Mouse (Mus musculus): Measurements from ENCODE around the gene Sh3bp5l. TPM values are rescaled to one million over a fixed set of nuclear protein-coding genes. Genes with fewer than 3 reads are reported as not detected.
"Not testable (repeated sequence)": the region's sequence is repeated elsewhere in the genome, so short reads cannot be mapped to it uniquely, and the experiment has no call there.

Gene Sh3bp5l
- polyA plus RNA-seq, 1 experiment, result 19.2 TPM

GRCm38 (mm10) chr11:58364454-58364853 is 33.9 kb downstream of the Sh3bp5l start:
- H3K4me3 ChIP-seq (ENCODE audit: insufficient read depth, low read length), result no peak overlapping the region
- H3K27ac ChIP-seq (ENCODE audit: insufficient read depth, low read depth, low read length), result no peak overlapping the region
- H3K4me1 ChIP-seq (ENCODE audit: control insufficient read depth, insufficient read depth, low read length), result no peaks in the 10 kb centered on the region
- TF ChIP-seq POLR2A (IDR thresholded peaks at IDR 0.05; ENCODE audit: borderline replicate concordance, low read depth, low read length) (no peak), CTCF (IDR thresholded peaks at IDR 0.05; ENCODE audit: low read depth, low read length) (no peak)

DNA sequence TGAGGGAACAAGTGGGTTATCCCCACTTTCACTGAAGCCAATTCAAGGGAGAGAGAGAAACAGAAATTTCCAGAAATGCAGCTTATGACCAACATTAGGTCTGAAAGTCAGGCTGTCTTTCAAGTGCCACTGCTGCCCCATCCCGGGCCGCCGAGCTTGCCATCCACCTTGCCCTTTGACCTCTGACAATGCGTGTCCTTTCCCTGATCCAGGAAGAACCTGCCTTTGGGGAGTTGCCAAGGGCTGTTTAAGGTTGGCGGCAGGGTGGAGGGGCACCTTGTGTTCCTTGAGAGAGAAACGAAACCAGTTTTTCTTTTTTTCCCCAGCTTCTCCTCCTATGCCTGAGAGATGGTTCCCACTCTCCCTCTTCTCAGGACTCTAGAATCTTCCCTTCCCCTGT is 35.7 kb downstream of the Sh3bp5l start:
- not testable (repeated sequence) for H3K4me3 ChIP-seq (ENCODE audit: insufficient read depth, low read length); H3K4me1 ChIP-seq (ENCODE audit: control insufficient read depth, insufficient read depth, low read length); H3K27ac ChIP-seq (ENCODE audit: insufficient read depth, low read depth, low read length)

- Histone ChIP-seq H3K4me1 (ENCODE audit: control insufficient read depth, insufficient read depth, low read length) (no peaks in the 10 kb centered on the region), H3K27ac (ENCODE audit: insufficient read depth, low read depth, low read length) (no peak overlapping the region), H3K4me3 (ENCODE audit: insufficient read depth, low read length) (no peak overlapping the region)
- TF ChIP-seq CTCF (IDR thresholded peaks at IDR 0.05; ENCODE audit: low read depth, low read length) (no peak), POLR2A (IDR thresholded peaks at IDR 0.05; ENCODE audit: borderline replicate concordance, low read depth, low read length) (no peak)
Measured at GRCm38 (mm10) chr11:58377273-58377672, 46.7 kb downstream of the Sh3bp5l start.

DNA sequence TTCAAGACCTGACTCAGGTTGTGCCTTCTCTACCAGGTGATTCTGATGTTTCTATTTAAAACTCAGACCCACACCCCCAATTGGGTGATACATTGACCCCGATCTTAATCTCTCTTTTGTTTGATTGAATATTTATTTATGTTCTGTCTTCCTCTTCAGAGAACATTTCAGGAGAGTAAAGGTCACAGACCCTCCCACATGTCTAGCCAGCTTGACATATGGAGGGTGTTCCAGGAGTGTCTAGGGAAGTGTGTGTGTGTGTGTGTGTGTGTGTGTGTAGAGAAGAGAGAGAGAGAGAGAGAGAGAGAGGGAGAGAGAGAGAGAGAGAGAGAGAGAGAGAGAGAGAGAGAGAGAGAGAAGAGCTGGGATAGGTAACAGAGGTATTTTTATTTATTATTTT is 47.2 kb downstream of the Sh3bp5l start:
- no peak for TF ChIP-seq CTCF (IDR thresholded peaks at IDR 0.05; ENCODE audit: low read depth, low read length)
- no peak for TF ChIP-seq POLR2A (IDR thresholded peaks at IDR 0.05; ENCODE audit: borderline replicate concordance, low read depth, low read length)
- no peak overlapping the region for H3K27ac ChIP-seq (ENCODE audit: insufficient read depth, low read depth, low read length)

GRCm38 (mm10) chr11:58378763-58379278 is 48.3 kb downstream of the Sh3bp5l start, which contains the start of gene Lypd8:
TSS of gene Lypd8 (plus strand) at chr11:58379043.
- TF ChIP-seq CTCF (IDR thresholded peaks at IDR 0.05; ENCODE audit: low read depth, low read length) (no peak), POLR2A (IDR thresholded peaks at IDR 0.05; ENCODE audit: borderline replicate concordance, low read depth, low read length) (no peak)
- no peak within 1 kb of the TSS for H3K27ac ChIP-seq (ENCODE audit: insufficient read depth, low read depth, low read length)
- no peak within 1 kb of the TSS for H3K4me3 ChIP-seq (ENCODE audit: insufficient read depth, low read length)
- no peaks in the 10 kb centered on the region for H3K4me1 ChIP-seq (ENCODE audit: control insufficient read depth, insufficient read depth, low read length)

More for the DNA sequence above, 47.2 kb downstream of the Sh3bp5l start:
- H3K4me1 ChIP-seq (ENCODE audit: control insufficient read depth, insufficient read depth, low read length), result no peaks in the 10 kb centered on the region
- no peak overlapping the region for H3K4me3 ChIP-seq (ENCODE audit: insufficient read depth, low read length)

GRCm38 (mm10) chr11:58379516-58379915 is 49.0 kb downstream of the Sh3bp5l start:
- TF ChIP-seq CTCF (IDR thresholded peaks at IDR 0.05; ENCODE audit: low read depth, low read length) (no peak), POLR2A (IDR thresholded peaks at IDR 0.05; ENCODE audit: borderline replicate concordance, low read depth, low read length) (no peak)
- Histone ChIP-seq H3K4me1 (ENCODE audit: control insufficient read depth, insufficient read depth, low read length) (no peaks in the 10 kb centered on the region), H3K27ac (ENCODE audit: insufficient read depth, low read depth, low read length) (no peak overlapping the region), H3K4me3 (ENCODE audit: insufficient read depth, low read length) (no peak overlapping the region)

DNA sequence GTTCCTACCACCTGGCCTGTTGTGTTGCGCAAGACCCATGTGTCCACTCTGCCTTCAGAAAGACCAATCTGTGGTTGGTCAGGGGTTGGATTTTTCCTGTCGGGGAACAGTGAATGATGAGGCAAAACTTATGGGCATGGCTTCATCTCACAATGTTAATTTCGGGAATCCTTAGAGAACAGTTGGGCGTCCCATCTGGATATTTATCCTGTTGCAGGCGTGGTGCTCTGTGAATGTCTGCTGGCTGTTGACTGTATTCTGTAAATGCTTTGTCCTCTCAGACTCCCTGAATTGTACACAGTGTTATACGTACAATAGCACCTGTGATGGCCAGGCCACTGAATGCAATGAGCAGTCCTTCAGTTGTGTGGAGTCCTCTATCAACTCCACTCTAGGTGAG is 51.9 kb downstream of the Sh3bp5l start:
- no peaks in the 10 kb centered on the region for H3K4me1 ChIP-seq (ENCODE audit: control insufficient read depth, insufficient read depth, low read length)
- no peak overlapping the region for H3K27ac ChIP-seq (ENCODE audit: insufficient read depth, low read depth, low read length)
- TF ChIP-seq POLR2A (IDR thresholded peaks at IDR 0.05; ENCODE audit: borderline replicate concordance, low read depth, low read length) (no peak), CTCF (IDR thresholded peaks at IDR 0.05; ENCODE audit: low read depth, low read length) (no peak)
- no peak overlapping the region for H3K4me3 ChIP-seq (ENCODE audit: insufficient read depth, low read length)

Other genes with a start within 250 kb of the Sh3bp5l start
- not detected in 2 replicates for gene Gm12248, start 237.6 kb upstream of the Sh3bp5l start, polyA plus RNA-seq (2012; ENCODE audit: insufficient read depth, insufficient read length, missing spikeins)
- gene Cnot8, start 226.6 kb upstream of the Sh3bp5l start, polyA plus RNA-seq (2012; ENCODE audit: insufficient read depth, insufficient read length, missing spikeins), result 58.4 and 58.5 TPM in 2 replicates
- 3.4 and 4.1 TPM in 2 replicates for gene Gemin5, start 162.2 kb upstream of the Sh3bp5l start, polyA plus RNA-seq (2012; ENCODE audit: insufficient read depth, insufficient read length, missing spikeins)
- gene Mrpl22, start 159.1 kb upstream of the Sh3bp5l start, polyA plus RNA-seq (2012; ENCODE audit: insufficient read depth, insufficient read length, missing spikeins), result 23.5 and 26.6 TPM in 2 replicates
- 31.3 and 33.3 TPM in 2 replicates for gene Igtp, start 131.2 kb upstream of the Sh3bp5l start, polyA plus RNA-seq (2012; ENCODE audit: insufficient read depth, insufficient read length, missing spikeins)
- 40.7 and 44.4 TPM in 2 replicates for gene Irgm2, start 131.1 kb upstream of the Sh3bp5l start, polyA plus RNA-seq (2012; ENCODE audit: insufficient read depth, insufficient read length, missing spikeins)
- not detected in 2 replicates for gene 4930438A08Rik, start 55.9 kb upstream of the Sh3bp5l start, polyA plus RNA-seq (2012; ENCODE audit: insufficient read depth, insufficient read length, missing spikeins)
- gene Zfp692, start 23.7 kb upstream of the Sh3bp5l start, polyA plus RNA-seq (2012; ENCODE audit: insufficient read depth, insufficient read length, missing spikeins), result 12.1 and 13.5 TPM in 2 replicates
- gene Zfp672, start 385 bp upstream of the Sh3bp5l start, polyA plus RNA-seq (2012; ENCODE audit: insufficient read depth, insufficient read length, missing spikeins), result 14.2 TPM in 2 replicates
- gene Lypd8, start 48.3 kb downstream of the Sh3bp5l start, polyA plus RNA-seq (2012; ENCODE audit: insufficient read depth, insufficient read length, missing spikeins), result not detected in 2 replicates
- not detected in 2 replicates for gene 1810065E05Rik, start 90.4 kb downstream of the Sh3bp5l start, polyA plus RNA-seq (2012; ENCODE audit: insufficient read depth, insufficient read length, missing spikeins)
- gene Gm12253, start 101.8 kb downstream of the Sh3bp5l start, polyA plus RNA-seq (2012; ENCODE audit: insufficient read depth, insufficient read length, missing spikeins), result not detected in 2 replicates
- not detected in 2 replicates for gene Lypd9, start 122.2 kb downstream of the Sh3bp5l start, polyA plus RNA-seq (2012; ENCODE audit: insufficient read depth, insufficient read length, missing spikeins)
- gene Olfr30, start 131.5 kb downstream of the Sh3bp5l start, polyA plus RNA-seq (2012; ENCODE audit: insufficient read depth, insufficient read length, missing spikeins), result not detected in 2 replicates
- gene Olfr332, start 161.8 kb downstream of the Sh3bp5l start, polyA plus RNA-seq (2012; ENCODE audit: insufficient read depth, insufficient read length, missing spikeins), result not detected in 2 replicates
- gene Olfr331, start 171.8 kb downstream of the Sh3bp5l start, polyA plus RNA-seq (2012; ENCODE audit: insufficient read depth, insufficient read length, missing spikeins), result not detected in 2 replicates
- gene Olfr330, start 204.1 kb downstream of the Sh3bp5l start, polyA plus RNA-seq (2012; ENCODE audit: insufficient read depth, insufficient read length, missing spikeins), result not detected in 2 replicates
- gene Olfr329-ps, start 215.7 kb downstream of the Sh3bp5l start, polyA plus RNA-seq (2012; ENCODE audit: insufficient read depth, insufficient read length, missing spikeins), result not detected in 2 replicates
- gene Olfr328, start 224.9 kb downstream of the Sh3bp5l start, polyA plus RNA-seq (2012; ENCODE audit: insufficient read depth, insufficient read length, missing spikeins), result not detected in 2 replicates
- not detected in 2 replicates for gene Olfr224, start 239.8 kb downstream of the Sh3bp5l start, polyA plus RNA-seq (2012; ENCODE audit: insufficient read depth, insufficient read length, missing spikeins)
- not detected in 2 replicates for gene Olfr325, start 247.0 kb downstream of the Sh3bp5l start, polyA plus RNA-seq (2012; ENCODE audit: insufficient read depth, insufficient read length, missing spikeins)

All from bone marrow macrophage, adult 2 months (primary cell).